Mouse (Mus musculus) liver, embryonic 16.5 days (tissue): ENCODE data around the gene Elmo1. TPM values are rescaled to one million over a fixed set of nuclear protein-coding genes. Genes with fewer than 3 reads are reported as not detected.

ENCODE experiments used
- ATAC-seq: fragments of 200-750 bp; cut with Nextera tagmentation; 2 replicates; pipeline ENCODE4 v1.8.0; 2017; ENCODE audit warnings: low read depth, mild to moderate bottlenecking, moderate number of reproducible peaks, moderate library complexity
- H3K27ac ChIP-seq: fragments of 300-500 bp; sonication (generic); 2 replicates; pipeline ENCODE4 v1.5.1; 2014; ENCODE audit warnings: mild to moderate bottlenecking, low read length
- H3K27me3 ChIP-seq: fragments of 300-500 bp; sonication (generic); 2 replicates; pipeline ENCODE4 v1.6.1; 2014; ENCODE audit warnings: low read depth, low read length, mixed read lengths; ENCODE audit not compliant: control insufficient read depth, insufficient read depth
- H3K36me3 ChIP-seq: fragments of 300-500 bp; sonication (generic); 2 replicates; pipeline ENCODE4 v1.6.1; 2014; ENCODE audit warnings: mild to moderate bottlenecking; ENCODE audit not compliant: control insufficient read depth, insufficient read depth
- H3K4me1 ChIP-seq: fragments of 300-500 bp; sonication (generic); 2 replicates; pipeline ENCODE4 v1.6.1; 2014; ENCODE audit warnings: low read depth, low read length, mixed read lengths; ENCODE audit not compliant: control insufficient read depth
- H3K4me2 ChIP-seq: fragments of 300-500 bp; sonication (generic); 2 replicates; pipeline ENCODE4 v1.6.1; 2014; ENCODE audit warnings: low read depth, low read length, mixed read lengths
- H3K4me3 ChIP-seq: fragments of 300-500 bp; sonication (generic); 2 replicates; pipeline ENCODE4 v1.5.1; 2014; ENCODE audit warnings: low read depth, mild to moderate bottlenecking, low read length
- H3K9ac ChIP-seq: fragments of 300-500 bp; sonication (generic); 2 replicates; pipeline ENCODE4 v1.6.1; 2014; ENCODE audit warnings: low read depth, low read length
- H3K9me3 ChIP-seq: fragments of 300-500 bp; sonication (generic); replicated peaks from 2 replicates; pipeline ENCODE4 v1.6.1; 2016; ENCODE audit warnings: low read length; ENCODE audit not compliant: control insufficient read depth
- WGBS: fragments of 180-500 bp; shearing (Covaris S2); extraction: QIAGEN DNeasy Blood & Tissue Kit; methylation state at CpG from one replicate; pipeline ENCODE4 v1.1.7; 2014; ENCODE audit not compliant: insufficient replicate concordance; 5-methylcytosine and 5-hydroxymethylcytosine counted together
- polyA plus RNA-seq: library from polyadenylated mRNA; unstranded; fragments of >200 nt; fragmentation: Nextera tagmentation; extraction: Ambion mirVana; gene quantifications from 2 replicates; pipeline ENCODE4 v1.2.1, GENCODE M21; 2015

Gene Elmo1
- polyA plus RNA-seq, 1 experiment from 2014 or later, result 5.8 TPM

- no peak overlapping the region for H3K4me3 ChIP-seq
- H3K4me1 ChIP-seq, result no peaks in the 10 kb centered on the region
- H3K27me3 ChIP-seq, result no peaks in the 10 kb centered on the region
- no peak for ATAC-seq
- H3K9ac ChIP-seq, result no peak overlapping the region
- WGBS, result 41% methylated on average over 7 of the region's 7 CpGs
- no peaks in the 10 kb centered on the region for H3K36me3 ChIP-seq
- no peaks in the 10 kb centered on the region for H3K9me3 ChIP-seq
- H3K27ac ChIP-seq, result no peak overlapping the region
- H3K4me2 ChIP-seq, result no peak overlapping the region
These were observed 275.6 kb downstream of the Elmo1 start for GRCm38 (mm10) chr13:20365828-20366593.

DNA sequence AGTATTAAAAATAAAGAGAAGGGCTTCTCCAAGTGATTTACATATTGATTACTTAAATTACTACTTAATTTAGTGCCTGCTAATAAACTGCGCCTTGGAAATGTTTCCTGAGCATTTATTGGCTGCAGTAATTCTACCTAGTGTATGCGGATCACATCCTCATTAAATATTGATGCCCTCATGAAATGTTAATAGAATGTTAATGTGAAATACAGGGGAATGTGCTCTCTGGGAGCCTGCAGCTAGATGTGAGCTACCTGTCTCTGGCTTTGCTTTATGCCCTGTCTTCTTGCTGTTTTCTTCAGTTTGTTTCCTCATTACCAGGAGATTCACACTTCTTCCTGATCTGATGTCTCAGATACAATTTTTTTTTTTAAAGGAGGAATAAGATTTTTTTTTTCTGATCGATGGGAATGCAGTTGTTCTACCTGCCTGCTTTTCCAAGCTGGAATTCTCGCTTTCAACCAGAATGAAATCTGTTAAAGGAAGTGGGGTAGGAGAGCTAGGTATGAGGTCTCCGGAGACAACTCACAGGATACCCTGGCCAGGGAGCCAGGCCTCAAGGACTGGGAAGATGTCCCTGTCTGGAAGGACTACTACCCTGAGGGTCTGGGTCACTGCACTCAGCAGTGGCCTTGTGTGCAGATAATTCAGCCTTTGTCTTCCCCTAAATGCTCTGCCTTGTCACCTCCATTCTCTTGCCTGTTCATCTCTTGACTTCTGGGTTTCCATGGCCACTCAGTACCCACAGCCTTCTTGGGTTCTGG lies 279.8 kb downstream of the Elmo1 start:
- WGBS, result 64% methylated on average over 5 of the region's 5 CpGs

DNA sequence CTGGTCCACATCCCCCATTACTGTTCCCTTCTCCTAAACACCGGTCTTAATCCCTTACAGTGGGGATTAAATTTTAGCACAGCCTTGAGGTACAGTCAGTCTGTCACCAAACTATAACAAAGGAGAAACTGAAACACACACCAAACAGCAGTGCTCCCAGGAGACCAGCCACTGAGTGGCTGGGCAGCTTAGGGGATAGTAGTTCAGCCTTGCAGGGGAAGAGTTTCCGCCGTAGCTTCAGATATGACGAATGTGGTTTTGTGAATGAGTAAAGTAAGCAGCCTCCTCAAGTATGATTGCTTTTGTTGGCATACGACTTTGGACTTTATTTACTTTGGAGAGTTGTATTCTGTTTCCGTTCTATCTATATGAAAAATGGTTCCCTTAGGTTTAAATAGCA lies 281.1 kb downstream of the Elmo1 start:
- no peaks in the 10 kb centered on the region for H3K9me3 ChIP-seq
- H3K9ac ChIP-seq, result no peak overlapping the region
- 69% methylated on average over 6 of the region's 6 CpGs for WGBS
- no peaks in the 10 kb centered on the region for H3K4me1 ChIP-seq
- H3K36me3 ChIP-seq, result no peaks in the 10 kb centered on the region
- no peaks in the 10 kb centered on the region for H3K27me3 ChIP-seq
- no peak overlapping the region for H3K4me3 ChIP-seq
- no peak for ATAC-seq
- H3K27ac ChIP-seq, result no peak overlapping the region
- H3K4me2 ChIP-seq, result no peak overlapping the region

More for the DNA sequence above, 279.8 kb downstream of the Elmo1 start:
- H3K4me2 ChIP-seq, result no peak overlapping the region
- no peaks in the 10 kb centered on the region for H3K9me3 ChIP-seq
- H3K36me3 ChIP-seq, result no peaks in the 10 kb centered on the region
- H3K27ac ChIP-seq, result no peak overlapping the region
- H3K27me3 ChIP-seq, result no peaks in the 10 kb centered on the region
- ATAC-seq, result no peak
- no peak overlapping the region for H3K4me3 ChIP-seq
- H3K9ac ChIP-seq, result no peak overlapping the region
- H3K4me1 ChIP-seq, result no peaks in the 10 kb centered on the region

GRCm38 (mm10) chr13:20372335-20372734 lies 281.9 kb downstream of the Elmo1 start:
- WGBS, result 38% methylated on average over 4 of the region's 4 CpGs
- ATAC-seq, result no peak
- H3K4me1 ChIP-seq, result no peaks in the 10 kb centered on the region
- H3K9me3 ChIP-seq, result no peaks in the 10 kb centered on the region
- no peaks in the 10 kb centered on the region for H3K27me3 ChIP-seq
- H3K9ac ChIP-seq, result no peak overlapping the region
- no peak overlapping the region for H3K4me3 ChIP-seq
- no peak overlapping the region for H3K27ac ChIP-seq
- no peaks in the 10 kb centered on the region for H3K36me3 ChIP-seq
- no peak overlapping the region for H3K4me2 ChIP-seq

DNA sequence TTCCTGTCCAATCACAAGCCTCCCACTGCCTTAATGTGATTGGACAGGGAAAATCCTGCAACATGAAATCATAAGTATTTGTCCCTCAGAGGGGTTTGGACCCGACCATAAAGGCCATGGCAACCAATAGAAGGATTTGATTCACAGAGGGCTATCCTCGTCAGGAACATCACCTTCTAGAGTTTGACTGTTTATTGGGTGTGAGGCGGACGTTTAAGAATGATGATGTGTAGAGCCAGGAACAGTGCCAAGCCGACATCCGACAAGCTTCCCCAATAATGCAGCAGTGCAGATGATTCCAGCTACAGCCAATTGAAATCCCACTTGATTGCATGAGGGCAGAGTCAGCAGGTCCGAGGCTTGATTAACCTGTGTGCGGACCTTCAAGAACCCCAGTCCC lies 288.5 kb downstream of the Elmo1 start:
- H3K27ac ChIP-seq, result no peak overlapping the region
- H3K36me3 ChIP-seq, result no peaks in the 10 kb centered on the region
- H3K9me3 ChIP-seq, result no peaks in the 10 kb centered on the region
- no peak overlapping the region for H3K4me2 ChIP-seq
- no peaks in the 10 kb centered on the region for H3K4me1 ChIP-seq
- no peak for ATAC-seq
- no peak overlapping the region for H3K9ac ChIP-seq
- H3K4me3 ChIP-seq, result no peak overlapping the region
- no peaks in the 10 kb centered on the region for H3K27me3 ChIP-seq
- 70% methylated on average over 8 of the region's 8 CpGs for WGBS

GRCm38 (mm10) chr13:20383875-20384274 lies 293.5 kb downstream of the Elmo1 start:
- Histone ChIP-seq H3K4me2 (no peak overlapping the region), H3K27ac (no peak overlapping the region), H3K4me3 (no peak overlapping the region), H3K9ac (no peak overlapping the region), H3K9me3 (no peaks in the 10 kb centered on the region), H3K27me3 (no peaks in the 10 kb centered on the region), H3K36me3 (no peaks in the 10 kb centered on the region), H3K4me1 (no peaks in the 10 kb centered on the region)
- ATAC-seq, result no peak
- 62% methylated on average over 1 of the region's 1 CpGs for WGBS

GRCm38 (mm10) chr13:20384846-20385245 lies 294.4 kb downstream of the Elmo1 start:
- 52% methylated on average over 2 of the region's 2 CpGs for WGBS
- H3K4me1 ChIP-seq, result no peaks in the 10 kb centered on the region
- no peak overlapping the region for H3K4me3 ChIP-seq
- no peak overlapping the region for H3K9ac ChIP-seq
- no peaks in the 10 kb centered on the region for H3K36me3 ChIP-seq
- no peak overlapping the region for H3K4me2 ChIP-seq
- no peak for ATAC-seq
- no peaks in the 10 kb centered on the region for H3K27me3 ChIP-seq
- H3K9me3 ChIP-seq, result no peaks in the 10 kb centered on the region
- H3K27ac ChIP-seq, result no peak overlapping the region

GRCm38 (mm10) chr13:20385423-20385822 lies 295.0 kb downstream of the Elmo1 start:
- H3K27me3 ChIP-seq, result no peaks in the 10 kb centered on the region
- 44% methylated on average over 2 of the region's 2 CpGs for WGBS
- no peaks in the 10 kb centered on the region for H3K9me3 ChIP-seq
- no peaks in the 10 kb centered on the region for H3K36me3 ChIP-seq
- no peak overlapping the region for H3K4me3 ChIP-seq
- H3K4me1 ChIP-seq, result no peaks in the 10 kb centered on the region
- H3K9ac ChIP-seq, result no peak overlapping the region
- no peak overlapping the region for H3K4me2 ChIP-seq
- ATAC-seq, result no peak
- H3K27ac ChIP-seq, result no peak overlapping the region

GRCm38 (mm10) chr13:20386462-20387141 lies 296.2 kb downstream of the Elmo1 start:
- ATAC-seq, result no peak
- Histone ChIP-seq H3K4me1 (no peaks in the 10 kb centered on the region), H3K9me3 (no peaks in the 10 kb centered on the region), H3K4me2 (no peak overlapping the region), H3K36me3 (no peaks in the 10 kb centered on the region), H3K9ac (no peak overlapping the region), H3K27ac (no peak overlapping the region), H3K27me3 (no peaks in the 10 kb centered on the region), H3K4me3 (no peak overlapping the region)
- WGBS, result 61% methylated on average over 4 of the region's 4 CpGs
